Mouse (Mus musculus) liver, embryonic 12.5 days (tissue): ENCODE data around the gene Wdr66. TPM values are rescaled to one million over a fixed set of nuclear protein-coding genes. Genes with fewer than 3 reads are reported as not detected.
"Not testable (repeated sequence)": the region's sequence is repeated elsewhere in the genome, so short reads cannot be mapped to it uniquely, and the experiment has no call there.

Experiments
- ATAC-seq: fragments of 200-750 bp; cut with Nextera tagmentation; 2 replicates; pipeline ENCODE4 v1.8.0; 2017; ENCODE audit warnings: moderate number of reproducible peaks, mild to moderate bottlenecking, moderate library complexity
- H3K27ac ChIP-seq: fragments of 300-500 bp; sonication (generic); 2 replicates; pipeline ENCODE4 v1.5.1; 2016; ENCODE audit warnings: mild to moderate bottlenecking
- H3K27me3 ChIP-seq: fragments of 300-500 bp; sonication (generic); replicated peaks from 2 replicates; pipeline ENCODE4 v1.6.1; 2016; ENCODE audit warnings: mild to moderate bottlenecking, moderate library complexity
- H3K36me3 ChIP-seq: fragments of 300-500 bp; sonication (generic); 2 replicates; pipeline ENCODE4 v1.6.1; 2016; ENCODE audit warnings: mild to moderate bottlenecking, moderate library complexity
- H3K4me1 ChIP-seq: fragments of 300-500 bp; sonication (generic); 2 replicates; pipeline ENCODE4 v1.6.1; 2016
- H3K4me2 ChIP-seq: fragments of 300-500 bp; sonication (generic); 2 replicates; pipeline ENCODE4 v1.6.1; 2016; ENCODE audit warnings: mild to moderate bottlenecking, moderate library complexity
- H3K4me3 ChIP-seq: fragments of 300-500 bp; sonication (generic); 2 replicates; pipeline ENCODE4 v1.5.1; 2016; ENCODE audit warnings: mild to moderate bottlenecking, moderate library complexity
- H3K9ac ChIP-seq: fragments of 300-500 bp; sonication (generic); 2 replicates; pipeline ENCODE4 v1.6.1; 2016; ENCODE audit warnings: mild to moderate bottlenecking, moderate library complexity
- H3K9me3 ChIP-seq: fragments of 300-500 bp; sonication (generic); replicated peaks from 2 replicates; pipeline ENCODE4 v1.6.1; 2016; ENCODE audit warnings: mild to moderate bottlenecking, moderate library complexity
- whole genome bisulfite sequencing: fragments of 180-500 bp; shearing (Covaris S2); methylation state at CpG from one replicate; pipeline ENCODE4 v1.1.7; 2016; ENCODE audit not compliant: insufficient replicate concordance; 5-methylcytosine and 5-hydroxymethylcytosine counted together
- polyA plus RNA-seq: library from polyadenylated mRNA; unstranded; fragments of >200 nt; fragmentation: Nextera tagmentation; extraction: Ambion mirVana; gene quantifications from 2 replicates; pipeline ENCODE4 v1.2.1, GENCODE M21; 2016

Wdr66 gene
- polyA plus RNA-seq: 0.10 and 0.29 TPM in 2 replicates

DNA sequence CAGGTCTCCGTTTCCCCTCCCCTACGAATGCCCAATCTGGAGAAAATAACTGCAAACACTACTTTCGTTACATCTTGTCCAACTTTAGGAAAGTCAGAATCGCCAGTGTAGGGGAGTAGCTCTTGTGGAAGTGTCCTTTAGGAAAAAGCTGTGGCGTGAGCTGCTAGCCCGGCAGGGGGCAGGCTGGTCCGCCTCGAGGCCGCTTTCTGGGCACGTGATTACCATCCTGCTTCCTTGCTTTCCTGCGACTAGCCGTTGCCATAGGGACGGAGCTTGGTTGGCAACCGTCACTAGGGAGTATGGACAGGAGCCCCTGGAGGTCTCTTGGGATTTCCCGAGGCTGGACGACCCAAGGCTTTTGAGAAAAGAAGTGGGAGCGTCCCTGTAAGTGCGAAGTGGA is at the start of gene Wdr66:
Gene Wdr66, plus strand, starts transcription at position 269 of the 400 bp plus-strand sequence.
- Histone ChIP-seq H3K4me3 (0 out of 2 replicates have a peak within 1 kb of the TSS, but pooled peaks have one; percentile 7), H3K9ac (no peak within 1 kb of the TSS), H3K4me1 (peaks cover 8% of the 10 kb centered on the region), H3K9me3 (no peaks in the 10 kb centered on the region), H3K36me3 (peaks cover 20% of the 10 kb centered on the region), H3K27ac (no peak within 1 kb of the TSS), H3K27me3 (peaks cover 31% of the 10 kb centered on the region), H3K4me2 (peak within 1 kb of the TSS; percentile 48)
- no peak for ATAC-seq
- WGBS: 8% methylated on average over 18 of the region's 18 CpGs

- not testable (repeated sequence) for H3K4me3 ChIP-seq, ATAC-seq, H3K27ac ChIP-seq, H3K9ac ChIP-seq, H3K27me3 ChIP-seq, H3K36me3 ChIP-seq, H3K9me3 ChIP-seq, H3K4me2 ChIP-seq
- H3K4me1 ChIP-seq: peaks cover 30% of the 10 kb centered on the region
- WGBS: 37% methylated on average over 4 of the region's 4 CpGs
Measured at GRCm38 (mm10) chr5:123202771-123203170, 49.1 kb upstream of the Wdr66 start.

DNA sequence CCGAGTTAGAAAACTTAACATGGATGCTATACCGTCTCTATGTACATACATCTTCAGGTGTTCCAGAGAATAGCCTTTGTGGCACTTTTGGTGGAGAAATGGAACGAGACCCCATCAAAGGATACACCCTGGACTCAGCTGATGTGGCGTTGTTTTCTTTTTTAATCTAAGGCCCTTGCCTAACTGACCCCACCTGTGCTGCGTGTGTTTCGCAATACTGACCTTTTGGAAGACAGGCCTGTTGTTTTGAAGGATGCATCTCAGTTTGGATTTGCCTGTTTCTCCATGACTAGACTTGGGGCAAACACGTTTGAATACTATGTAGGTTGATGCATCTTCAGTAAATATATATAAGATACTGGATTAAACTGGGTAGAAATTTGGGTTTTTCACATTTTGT is 48.3 kb upstream of the Wdr66 start:
- H3K27me3 ChIP-seq, H3K27ac ChIP-seq, H3K36me3 ChIP-seq, H3K4me2 ChIP-seq, H3K9me3 ChIP-seq, ATAC-seq, H3K9ac ChIP-seq, H3K4me3 ChIP-seq: not testable (repeated sequence)
- whole genome bisulfite sequencing: 71% methylated on average over 7 of the region's 7 CpGs
- H3K4me1 ChIP-seq: peaks cover 28% of the 10 kb centered on the region

- peak overlapping the region; percentile 49 for H3K4me2 ChIP-seq
- ATAC-seq: peak; percentile 83
- WGBS: 20% methylated on average over 4 of the region's 5 CpGs
- H3K4me3 ChIP-seq, H3K36me3 ChIP-seq, H3K9me3 ChIP-seq, H3K27me3 ChIP-seq: not testable (repeated sequence)
- peak overlapping the region; percentile 90 for H3K27ac ChIP-seq
- peaks cover 22% of the 10 kb centered on the region for H3K4me1 ChIP-seq
- peak overlapping the region; percentile 65; the same call in 1 of the 2 replicates for H3K9ac ChIP-seq
Measured at GRCm38 (mm10) chr5:123222346-123223050, 29.4 kb upstream of the Wdr66 start.

DNA sequence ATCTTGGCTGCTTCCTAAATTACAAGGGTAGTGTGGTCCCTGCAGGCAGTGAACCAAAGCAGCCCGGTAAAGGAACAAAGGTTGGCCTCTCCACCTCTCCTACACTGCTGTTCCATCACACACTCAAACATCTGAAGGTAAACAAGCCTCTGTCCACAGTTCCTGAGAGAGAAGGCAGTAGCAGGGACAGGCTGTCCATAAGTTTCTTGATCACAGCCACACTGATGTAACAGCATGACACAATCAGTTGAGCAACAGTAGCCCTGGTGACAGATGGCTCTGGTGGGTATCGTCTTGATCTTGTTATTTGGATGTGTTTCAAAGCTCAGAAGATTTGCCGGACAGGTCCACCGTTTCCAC is 28.9 kb upstream of the Wdr66 start:
- Histone ChIP-seq H3K27me3 (no peaks in the 10 kb centered on the region), H3K4me1 (peaks cover 27% of the 10 kb centered on the region), H3K4me3 (no peak overlapping the region), H3K9me3 (peaks cover 5% of the 10 kb centered on the region; the same call in 1 of the 2 replicates), H3K27ac (peak overlapping the region; percentile 90), H3K9ac (peak overlapping the region; percentile 65), H3K4me2 (peak overlapping the region; percentile 49), H3K36me3 (no peaks in the 10 kb centered on the region)
- ATAC-seq: peak; percentile 81
- 32% methylated on average over 4 of the region's 4 CpGs for WGBS

GRCm38 (mm10) chr5:123223861-123224260 is 28.0 kb upstream of the Wdr66 start:
- H3K9me3 ChIP-seq, ATAC-seq, H3K27me3 ChIP-seq, H3K4me3 ChIP-seq, H3K9ac ChIP-seq, H3K4me2 ChIP-seq, H3K36me3 ChIP-seq: not testable (repeated sequence)
- WGBS: 51% methylated on average over 6 of the region's 6 CpGs
- Histone ChIP-seq H3K27ac (peak overlapping the region; percentile 72), H3K4me1 (peaks cover 30% of the 10 kb centered on the region)

GRCm38 (mm10) chr5:123226851-123227250 is 25.1 kb upstream of the Wdr66 start:
- no peak for ATAC-seq
- H3K9ac ChIP-seq: no peak overlapping the region
- no peak overlapping the region for H3K4me3 ChIP-seq
- H3K27ac ChIP-seq: no peak overlapping the region
- peaks cover 41% of the 10 kb centered on the region for H3K4me1 ChIP-seq
- H3K4me2 ChIP-seq: no peak overlapping the region
- WGBS: 81% methylated on average over 7 of the region's 7 CpGs
- no peaks in the 10 kb centered on the region for H3K27me3 ChIP-seq
- peaks cover 15% of the 10 kb centered on the region for H3K36me3 ChIP-seq
- no peaks in the 10 kb centered on the region for H3K9me3 ChIP-seq

GRCm38 (mm10) chr5:123227762-123228523 is 24.0 kb upstream of the Wdr66 start:
- 1% methylated on average over 42 of the region's 42 CpGs for WGBS
- Histone ChIP-seq H3K27ac (peak overlapping the region; percentile 73), H3K27me3 (no peaks in the 10 kb centered on the region)

DNA sequence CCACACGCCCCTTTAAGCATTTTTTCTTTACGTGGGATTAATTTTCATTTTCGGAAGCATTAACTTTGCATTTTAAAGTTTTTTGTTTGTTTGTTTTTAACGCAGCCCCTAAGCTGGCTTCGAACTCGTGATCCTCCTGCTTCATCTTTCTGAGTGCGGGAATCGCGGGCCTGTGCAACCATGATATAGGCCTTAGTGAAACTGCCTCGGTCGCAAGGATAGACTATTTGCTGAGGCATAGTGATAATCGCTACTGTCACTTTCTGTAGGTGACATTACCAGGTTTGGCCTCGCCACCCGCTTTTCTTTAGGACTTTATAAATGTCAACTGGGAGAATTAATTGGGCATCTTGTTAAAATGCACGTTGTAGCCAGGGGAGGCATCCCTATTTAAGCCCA is 23.4 kb upstream of the Wdr66 start:
- Histone ChIP-seq H3K36me3 (peaks cover 23% of the 10 kb centered on the region), H3K4me3 (peak overlapping the region; percentile 72), H3K9me3 (no peaks in the 10 kb centered on the region), H3K9ac (peak overlapping the region; percentile 79), H3K27ac (peak overlapping the region; percentile 73), H3K4me2 (peak overlapping the region; percentile 79), H3K27me3 (no peaks in the 10 kb centered on the region), H3K4me1 (peaks cover 43% of the 10 kb centered on the region)
- WGBS: 6% methylated on average over 15 of the region's 15 CpGs
- ATAC-seq: no peak

More at GRCm38 (mm10) chr5:123227762-123228523, 24.0 kb upstream of the Wdr66 start:
- Histone ChIP-seq H3K4me2 (peak overlapping the region; percentile 79), H3K4me3 (peak overlapping the region; percentile 72), H3K9me3 (no peaks in the 10 kb centered on the region), H3K9ac (peak overlapping the region; percentile 79), H3K4me1 (peaks cover 43% of the 10 kb centered on the region), H3K36me3 (peaks cover 18% of the 10 kb centered on the region)
- peak; percentile 79 for ATAC-seq

GRCm38 (mm10) chr5:123229296-123229695 is 22.6 kb upstream of the Wdr66 start:
- peak overlapping the region; percentile 64 for H3K27ac ChIP-seq
- peak overlapping the region; percentile 72 for H3K4me3 ChIP-seq
- peaks cover 44% of the 10 kb centered on the region for H3K4me1 ChIP-seq
- no peak for ATAC-seq
- 77% methylated on average over 6 of the region's 6 CpGs for WGBS
- H3K27me3 ChIP-seq: no peaks in the 10 kb centered on the region
- peak overlapping the region; percentile 56 for H3K9ac ChIP-seq
- H3K36me3 ChIP-seq: peaks cover 26% of the 10 kb centered on the region
- H3K9me3 ChIP-seq: no peaks in the 10 kb centered on the region
- peak overlapping the region; percentile 79 for H3K4me2 ChIP-seq

DNA sequence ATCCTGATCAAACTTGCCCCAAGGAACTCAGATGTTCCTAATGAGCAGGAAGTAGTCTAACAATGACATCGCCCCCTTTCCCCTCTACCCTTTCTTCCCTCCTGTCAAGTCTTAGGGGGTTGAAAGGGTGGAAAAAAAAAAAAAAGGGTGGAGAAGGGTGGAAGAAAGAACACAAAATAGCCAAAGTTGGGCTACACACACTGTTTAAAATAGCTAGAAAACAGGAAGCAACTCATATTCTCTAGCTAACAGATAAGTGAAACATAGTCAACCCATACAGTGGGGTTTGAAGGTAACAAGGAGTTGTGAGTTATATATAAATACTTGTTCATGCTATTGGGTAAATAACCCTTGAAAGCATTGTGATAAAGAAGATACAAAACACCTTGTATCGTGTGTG is 19.7 kb upstream of the Wdr66 start:
- Histone ChIP-seq H3K27ac (no peak overlapping the region), H3K36me3 (peaks cover 53% of the 10 kb centered on the region), H3K27me3 (no peaks in the 10 kb centered on the region), H3K9me3 (no peaks in the 10 kb centered on the region), H3K4me2 (no peak overlapping the region), H3K9ac (no peak overlapping the region), H3K4me3 (no peak overlapping the region), H3K4me1 (peaks cover 48% of the 10 kb centered on the region)
- 53% methylated on average over 2 of the region's 2 CpGs for WGBS
- ATAC-seq: no peak

- Histone ChIP-seq H3K9me3 (no peaks in the 10 kb centered on the region), H3K27me3 (no peaks in the 10 kb centered on the region), H3K4me1 (peaks cover 26% of the 10 kb centered on the region; the same call in 1 of the 2 replicates), H3K27ac (no peak overlapping the region), H3K4me3 (no peak overlapping the region), H3K4me2 (no peak overlapping the region), H3K36me3 (peaks cover 79% of the 10 kb centered on the region), H3K9ac (no peak overlapping the region)
- 70% methylated on average over 2 of the region's 2 CpGs for WGBS
- ATAC-seq: 0 out of 2 replicates have a peak, but pooled peaks have one; percentile 37
Measured at GRCm38 (mm10) chr5:123235731-123236130, 16.2 kb upstream of the Wdr66 start.
